Mouse (Mus musculus): ENCODE measurements around the gene Col27a1.

DNA sequence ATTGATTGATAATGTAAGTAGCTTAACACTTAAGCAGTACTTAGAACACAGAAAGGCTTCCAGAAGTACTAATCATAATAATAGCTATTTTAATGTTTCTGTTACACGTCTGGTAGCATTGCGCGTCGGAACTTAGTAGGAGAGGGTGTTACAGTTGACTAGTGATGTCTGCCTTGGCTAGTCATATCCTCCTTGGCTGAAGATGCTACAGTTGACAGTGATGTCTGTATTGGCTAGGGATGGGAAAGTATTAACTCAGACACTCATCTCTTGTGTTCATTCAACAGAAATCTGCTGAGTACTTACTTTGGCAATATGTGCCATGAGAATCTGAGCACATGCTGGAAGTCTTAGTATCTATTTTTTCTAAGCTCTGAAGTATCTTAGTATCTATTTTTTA, 53.3 kb downstream of the Col27a1 start:
- no peak for TF ChIP-seq CHD2 (IDR thresholded peaks at IDR 0.05; ENCODE audit: low read depth, low read length)
- TF ChIP-seq HCFC1 (IDR thresholded peaks at IDR 0.05; ENCODE audit: borderline replicate concordance, insufficient read depth, low read length), result no peak
- no peak for TF ChIP-seq ZC3H11A (IDR thresholded peaks at IDR 0.05; ENCODE audit: borderline replicate concordance, low read depth, low read length)
